Mouse (Mus musculus) left cerebral cortex, adult 2 months (tissue): Measurements from ENCODE around the gene Cacnb2. TPM values are rescaled to one million over a fixed set of nuclear protein-coding genes. Genes with fewer than 3 reads are reported as not detected.

Source experiments
- DNase-seq, 2 experiments: peaks; one replicate each; pipeline ENCODE4 v3.0.0; 2021 to 2022; ENCODE audit warnings: low spot score in 2 of 2, mixed read lengths in 1 of 2; ENCODE audit errors: extremely low spot score in 1 of 2
- H3K27ac ChIP-seq: fragments of 200-600 bp; 2 replicates; pipeline ENCODE4 v1.8.1; 2022
- H3K4me3 ChIP-seq: fragments of 200-600 bp; 2 replicates; pipeline ENCODE4 v1.8.1; 2022
- CTCF ChIP-seq: fragments of 200-600 bp; IDR thresholded peaks from 2 replicates; pipeline ENCODE4 v1.8.1; 2022; ENCODE audit warnings: antibody characterized with exemption, mild to moderate bottlenecking, moderate library complexity
- intact Hi-C: fragments of 180-260 bp; cut with DNase I; formaldehyde crosslinking; loops from one replicate; pipeline ENCODE4 v1.15.1; 2025
- total RNA-seq, 2 experiments: library from RNA; stranded (reverse); gene quantifications; 2 replicates each; pipeline ENCODE4 v1.2.3; 2021

Gene Cacnb2
- total RNA-seq, 2 experiments from 2014 or later, result 45.0 to 51.9 TPM

GRCm38 (mm10) chr2:14960963-14961488, 358.1 kb downstream of the Cacnb2 start:
- intact Hi-C loops, result no loop called here
- H3K27ac ChIP-seq, result no peak overlapping the region
- DNase-seq, result no peak
- no peak for TF ChIP-seq CTCF
- H3K4me3 ChIP-seq, result no peak overlapping the region

GRCm38 (mm10) chr2:14961493-14961892, 358.6 kb downstream of the Cacnb2 start:
- intact Hi-C loops, result no loop called here
- H3K27ac ChIP-seq, result no peak overlapping the region
- no peak overlapping the region for H3K4me3 ChIP-seq
- DNase-seq, result no peak
- no peak for TF ChIP-seq CTCF

GRCm38 (mm10) chr2:14984029-14984428, 381.1 kb downstream of the Cacnb2 start:
- DNase-seq, result no peak
- Histone ChIP-seq H3K27ac (no peak overlapping the region), H3K4me3 (no peak overlapping the region)
- intact Hi-C loops, result no loop called here
- no peak for TF ChIP-seq CTCF

- intact Hi-C loops, result no loop called here
- DNase-seq, result no peak
- no peak overlapping the region for H3K27ac ChIP-seq
- no peak overlapping the region for H3K4me3 ChIP-seq
- TF ChIP-seq CTCF, result no peak
Observed at GRCm38 (mm10) chr2:14988451-14988850, 385.6 kb downstream of the Cacnb2 start.

- TF ChIP-seq CTCF, result no peak
- Histone ChIP-seq H3K27ac (no peak overlapping the region), H3K4me3 (no peak overlapping the region)
- intact Hi-C loops, result no loop called here
- no peak for DNase-seq
Observed at GRCm38 (mm10) chr2:14989350-14989749, 386.5 kb downstream of the Cacnb2 start.

GRCm38 (mm10) chr2:14992531-14992930, 389.6 kb downstream of the Cacnb2 start:
- DNase-seq, result no peak
- no peak for TF ChIP-seq CTCF
- intact Hi-C loops, result no loop called here
- Histone ChIP-seq H3K4me3 (no peak overlapping the region), H3K27ac (no peak overlapping the region)

GRCm38 (mm10) chr2:14996036-14996435, 393.1 kb downstream of the Cacnb2 start:
- H3K27ac ChIP-seq, result no peak overlapping the region

GRCm38 (mm10) chr2:14997836-14998235, 394.9 kb downstream of the Cacnb2 start:
- TF ChIP-seq CTCF, result no peak
- no peak overlapping the region for H3K27ac ChIP-seq
- intact Hi-C loops, result no loop called here

More at GRCm38 (mm10) chr2:14996036-14996435, 393.1 kb downstream of the Cacnb2 start:
- H3K4me3 ChIP-seq, result no peak overlapping the region
- no peak for TF ChIP-seq CTCF
- DNase-seq, result no peak
- intact Hi-C loops, result no loop called here

GRCm38 (mm10) chr2:15007531-15007930, 404.6 kb downstream of the Cacnb2 start:
- H3K27ac ChIP-seq, result no peak overlapping the region
- DNase-seq, result no peak
- intact Hi-C loops, result no loop called here
- no peak overlapping the region for H3K4me3 ChIP-seq
- TF ChIP-seq CTCF, result no peak

More at GRCm38 (mm10) chr2:14997836-14998235, 394.9 kb downstream of the Cacnb2 start:
- H3K4me3 ChIP-seq, result no peak overlapping the region
- no peak for DNase-seq

GRCm38 (mm10) chr2:15008072-15008471, 405.2 kb downstream of the Cacnb2 start:
- TF ChIP-seq CTCF, result no peak
- intact Hi-C loops, result no loop called here
- H3K4me3 ChIP-seq, result no peak overlapping the region
- H3K27ac ChIP-seq, result no peak overlapping the region
- DNase-seq, result no peak

GRCm38 (mm10) chr2:15026817-15027216, 423.9 kb downstream of the Cacnb2 start:
- intact Hi-C loops, result no loop called here
- TF ChIP-seq CTCF, result no peak
- H3K27ac ChIP-seq, result no peak overlapping the region
- H3K4me3 ChIP-seq, result no peak overlapping the region
- DNase-seq, result no peak

GRCm38 (mm10) chr2:15027816-15028215, 424.9 kb downstream of the Cacnb2 start:
- no peak for DNase-seq
- TF ChIP-seq CTCF, result no peak
- intact Hi-C loops, result no loop called here
- H3K27ac ChIP-seq, result no peak overlapping the region
- H3K4me3 ChIP-seq, result no peak overlapping the region

Other genes starting within 250 kb of the Cacnb2 start
- gene Slc39a12, start 214.8 kb upstream of the Cacnb2 start, total RNA-seq, result 10 to 100 TPM; 32.1 to 37.5 TPM